Comparison of ENCODE assay signal across 8 mouse cellular contexts in genomic region chr2:154372151-154372829, GRCm38 (mm10). TPM values are rescaled to one million over a fixed set of nuclear protein-coding genes. Genes with fewer than 3 reads are reported as not detected.
A peak's percentile ranks its signal among the peaks of the same experiment; 100 is the strongest.
DNase-seq lines count a peak whose midpoint lies in the region; ATAC-seq and TF ChIP-seq lines count a peak whose summit lies in the region.

No protein-coding gene starts in this region.

- H3K36me3 ChIP-seq in embryonic facial prominence, embryonic 12.5 days, result 0 out of 2 replicates have a peak, but pooled peaks cover under 1% of the 10 kb centered on the region
- 0 out of 2 replicates have a peak, but pooled peaks cover 2% of the 10 kb centered on the region for H3K36me3 ChIP-seq in limb, embryonic 11.5 days (ENCODE audit: control insufficient read depth, insufficient read depth, low read length)
- H3K36me3 ChIP-seq in midbrain, embryonic 13.5 days, result peaks cover 15% of the 10 kb centered on the region
- H3K36me3 ChIP-seq in small intestine, adult 2 months (ENCODE audit: control insufficient read depth, insufficient read depth, low read length), result peaks cover 11% of the 10 kb centered on the region

- no peaks in the 10 kb centered on the region for H3K27me3 ChIP-seq in embryonic facial prominence, embryonic 12.5 days
- H3K27me3 ChIP-seq in limb, embryonic 11.5 days (ENCODE audit: control insufficient read depth, insufficient read depth, low read length), result no peaks in the 10 kb centered on the region
- H3K27me3 ChIP-seq in midbrain, embryonic 13.5 days, result no peaks in the 10 kb centered on the region
- H3K27me3 ChIP-seq in small intestine, adult 2 months (ENCODE audit: control insufficient read depth, insufficient read depth, low read length), result no peaks in the 10 kb centered on the region

- peak overlapping the region; percentile 85 for H3K27ac ChIP-seq in embryonic facial prominence, embryonic 12.5 days
- H3K27ac ChIP-seq in limb, embryonic 11.5 days (replicated peaks; ENCODE audit: low read depth, low read length), result peak overlapping the region; percentile 86
- peak overlapping the region; percentile 75 for H3K27ac ChIP-seq in midbrain, embryonic 13.5 days
- peak overlapping the region; percentile 96 for H3K27ac ChIP-seq in small intestine, adult 2 months (ENCODE audit: insufficient read depth, low read depth, low read length)

- peak; percentile 93 for DNase-seq in 3T3-L1 (ENCODE audit: low read depth, low spot score)
- peak; percentile 89 to 91 for DNase-seq in adrenal gland, postnatal 36 days
- DNase-seq in heart, adult 18-20 months, result peak; percentile 89 to 95
- peak; percentile 92 for DNase-seq in kidney, adult 18-20 months
- DNase-seq in limb, embryonic 11.5 days (ENCODE audit: low spot score), result peak; percentile 94

- H3K4me2 ChIP-seq in embryonic facial prominence, embryonic 12.5 days (replicated peaks), result peak overlapping the region; percentile 59
- peak overlapping the region; percentile 77 for H3K4me2 ChIP-seq in limb, embryonic 11.5 days (ENCODE audit: low read depth, severe bottlenecking)
- peak overlapping the region; percentile 76 for H3K4me2 ChIP-seq in midbrain, embryonic 13.5 days (replicated peaks)

- TF ChIP-seq CTCF in small intestine, adult 2 months (IDR thresholded peaks at IDR 0.05; ENCODE audit: extremely low read depth, insufficient read length, insufficient replicate concordance, low read depth, low read length), result no peak

- peak; percentile 80 for ATAC-seq in embryonic facial prominence, embryonic 12.5 days (ENCODE audit: insufficient number of reproducible peaks, insufficient read depth, low FRiP score, low TSS enrichment)
- ATAC-seq in limb, embryonic 11.5 days (ENCODE audit: insufficient number of reproducible peaks, low FRiP score, low TSS enrichment, low read depth), result peak; percentile 87
- ATAC-seq in midbrain, embryonic 13.5 days, result peak; percentile 91

- no peaks in the 10 kb centered on the region for H3K9me3 ChIP-seq in embryonic facial prominence, embryonic 12.5 days
- H3K9me3 ChIP-seq in limb, embryonic 11.5 days (ENCODE audit: control insufficient read depth, low read length), result no peaks in the 10 kb centered on the region
- H3K9me3 ChIP-seq in midbrain, embryonic 13.5 days, result no peaks in the 10 kb centered on the region

- 0 out of 2 replicates have a peak, but pooled peaks cover 3% of the 10 kb centered on the region for H3K4me1 ChIP-seq in embryonic facial prominence, embryonic 12.5 days
- no peaks in the 10 kb centered on the region for H3K4me1 ChIP-seq in limb, embryonic 11.5 days (ENCODE audit: control insufficient read depth, insufficient read depth, low read length)
- peaks cover 8% of the 10 kb centered on the region for H3K4me1 ChIP-seq in midbrain, embryonic 13.5 days (replicated peaks)
- no peaks in the 10 kb centered on the region for H3K4me1 ChIP-seq in small intestine, adult 2 months (ENCODE audit: control insufficient read depth, insufficient read depth, insufficient read length, low read length)

- peak overlapping the region; percentile 87 for H3K4me3 ChIP-seq in embryonic facial prominence, embryonic 12.5 days
- peak overlapping the region; percentile 76 for H3K4me3 ChIP-seq in limb, embryonic 11.5 days (ENCODE audit: low read depth, low read length)
- peak overlapping the region; percentile 81 for H3K4me3 ChIP-seq in midbrain, embryonic 13.5 days (replicated peaks)
- peak overlapping the region; percentile 76 for H3K4me3 ChIP-seq in small intestine, adult 2 months (ENCODE audit: low read depth, low read length)

- WGBS in embryonic facial prominence, embryonic 12.5 days, result under 1% methylated on average over 42 of the region's 42 CpGs
- 0% methylated on average over 42 of the region's 42 CpGs for WGBS in limb, embryonic 11.5 days
- under 1% methylated on average over 42 of the region's 42 CpGs for WGBS in midbrain, embryonic 13.5 days
- WGBS in small intestine, adult 2 months, result under 1% methylated on average over 42 of the region's 42 CpGs

- peak; percentile 92 for TF ChIP-seq POLR2A in small intestine, adult 2 months (IDR thresholded peaks at IDR 0.05; ENCODE audit: low read depth, low read length)

- peak overlapping the region; percentile 88 for H3K9ac ChIP-seq in embryonic facial prominence, embryonic 12.5 days
- H3K9ac ChIP-seq in limb, embryonic 11.5 days (ENCODE audit: low read length), result peak overlapping the region; percentile 92
- H3K9ac ChIP-seq in midbrain, embryonic 13.5 days (replicated peaks), result peak overlapping the region; percentile 92

RNA-seq across cellular contexts. Expression of gene Cdk5rap1, which starts 0.5 kb away (rescaled TPM):
- 10 to 100 TPM; 11.0 to 13.9 TPM for total RNA-seq in adrenal gland, postnatal 36 days (2021)
- 15.9 and 19.6 TPM in 2 replicates for polyA plus RNA-seq in embryonic facial prominence, embryonic 12.5 days (2016; fragmentation: Nextera tagmentation; extraction: Ambion mirVana)
- 10 to 100 TPM; 17.3 to 22.8 TPM for total RNA-seq in heart, adult 18-20 months (2021)
- 19.8 and 20.3 TPM in 2 replicates for polyA plus RNA-seq in limb, embryonic 11.5 days (2014; fragmentation: Nextera tagmentation; extraction: Ambion mirVana)
- 15.2 and 15.4 TPM in 2 replicates for polyA plus RNA-seq in midbrain, embryonic 13.5 days (2015; fragmentation: Nextera tagmentation; extraction: Ambion mirVana)
- polyA plus RNA-seq in small intestine, adult 2 months (2012; rRNA removed), result 3.2 and 5.4 TPM in 2 replicates

RNA-seq across cellular contexts. Expression of gene Snta1, which starts 35.6 kb away (rescaled TPM):
- 10 to 100 TPM; 22.1 to 26.5 TPM for total RNA-seq in adrenal gland, postnatal 36 days (2021)
- polyA plus RNA-seq in embryonic facial prominence, embryonic 12.5 days (2016; fragmentation: Nextera tagmentation; extraction: Ambion mirVana), result 9.2 and 9.9 TPM in 2 replicates
- total RNA-seq in heart, adult 18-20 months (2021), result 10 to 100 TPM; 78.7 to 79.5 TPM
- polyA plus RNA-seq in limb, embryonic 11.5 days (2014; fragmentation: Nextera tagmentation; extraction: Ambion mirVana), result 1.7 and 2.2 TPM in 2 replicates
- polyA plus RNA-seq in midbrain, embryonic 13.5 days (2015; fragmentation: Nextera tagmentation; extraction: Ambion mirVana), result 4.8 and 5.9 TPM in 2 replicates
- polyA plus RNA-seq in small intestine, adult 2 months (2012; rRNA removed), result 12.0 and 27.5 TPM in 2 replicates

Comparison
In these comparisons a context has a peak if more than half of its experiments do, and no peak if none do; other contexts are left out.
1. Peak in every context shown above with its lines: DNase-seq, ATAC-seq, H3K4me3 ChIP-seq and H3K27ac ChIP-seq.